Mouse (Mus musculus): ENCODE results near the gene Dtx3.
A peak's percentile ranks its signal among the peaks of the same experiment; 100 is the strongest.
"Not testable (repeated sequence)": the region's sequence is repeated elsewhere in the genome, so short reads cannot be mapped to it uniquely, and the experiment has no call there.

The Dtx3 gene

GRCm38 (mm10) chr10:127164631-127165353, 30.7 kb downstream of the Dtx3 start, which contains the start of gene B4galnt1:
Gene B4galnt1 (plus strand): TSS chr10:127165225.
- DNase-seq: peak; percentile 83 to 87

DNA sequence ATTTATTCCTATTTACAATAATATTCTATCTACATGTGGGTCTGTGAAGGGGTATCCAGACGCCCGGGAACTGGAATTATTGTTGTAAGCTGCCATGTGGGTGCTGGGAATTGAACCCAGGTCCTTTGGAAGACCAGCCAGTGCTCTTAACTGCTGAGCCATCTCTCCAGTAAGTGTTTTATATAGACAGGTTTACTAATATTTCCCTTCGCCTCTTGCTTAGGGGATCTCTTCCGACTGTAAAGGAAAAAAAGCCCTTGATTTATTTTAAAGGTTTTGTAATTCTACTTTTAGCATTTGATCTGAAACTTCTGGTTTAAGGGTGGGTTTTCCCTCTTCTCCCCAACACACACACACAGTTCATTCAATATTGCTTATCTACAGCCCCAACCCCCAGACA, 31.3 kb downstream of the Dtx3 start:
- no peak for DNase-seq

DNA sequence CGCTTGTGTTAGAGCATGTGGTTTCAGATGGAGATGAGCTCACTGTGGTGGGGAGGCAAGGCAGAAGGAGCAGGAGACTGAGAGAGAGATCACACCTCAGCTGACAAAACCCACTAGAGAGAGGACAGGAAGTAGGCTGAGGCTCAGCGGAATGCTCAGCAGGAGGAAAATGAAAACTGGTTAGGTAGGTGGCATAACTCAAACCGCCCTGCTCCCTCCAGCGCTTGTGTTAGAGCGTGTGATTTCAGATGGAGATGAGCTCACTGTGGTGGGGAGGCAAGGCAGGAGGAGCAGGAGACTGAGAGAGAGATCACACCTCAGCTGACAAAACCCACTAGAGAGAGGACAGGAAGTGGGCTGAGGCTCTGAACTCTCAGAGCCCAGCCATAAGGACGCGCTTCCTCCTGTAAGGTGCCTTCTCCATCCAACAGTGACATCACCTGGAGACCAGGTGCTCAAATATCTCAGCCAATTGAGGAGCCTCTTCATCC, 32.7 kb downstream of the Dtx3 start:
- DNase-seq: peak; percentile 60 to 75

DNA sequence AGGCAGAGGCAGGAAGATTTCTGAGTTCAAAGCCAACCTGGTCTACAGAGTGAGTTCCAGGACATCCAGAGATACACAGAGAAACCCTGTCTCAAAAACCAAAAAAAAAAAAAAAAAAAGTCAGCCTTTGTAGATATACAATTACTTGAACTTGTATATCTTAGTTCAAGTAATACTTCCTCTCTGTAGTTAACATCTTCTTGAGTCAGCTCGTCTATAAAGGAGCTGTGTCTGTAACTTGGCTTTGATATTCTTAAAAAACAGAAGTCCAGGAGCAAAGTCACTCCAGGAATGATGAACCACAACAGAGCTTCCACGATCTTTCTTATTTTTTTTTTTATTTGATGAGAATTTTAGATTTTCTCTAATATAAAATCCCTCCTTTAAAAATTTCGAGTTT, 34.8 kb downstream of the Dtx3 start:
- DNase-seq: no peak

GRCm38 (mm10) chr10:127160081-127160480, 35.4 kb downstream of the Dtx3 start:
- DNase-seq: no peak

GRCm38 (mm10) chr10:127158471-127158870, 37.1 kb downstream of the Dtx3 start:
- no peak for DNase-seq

DNA sequence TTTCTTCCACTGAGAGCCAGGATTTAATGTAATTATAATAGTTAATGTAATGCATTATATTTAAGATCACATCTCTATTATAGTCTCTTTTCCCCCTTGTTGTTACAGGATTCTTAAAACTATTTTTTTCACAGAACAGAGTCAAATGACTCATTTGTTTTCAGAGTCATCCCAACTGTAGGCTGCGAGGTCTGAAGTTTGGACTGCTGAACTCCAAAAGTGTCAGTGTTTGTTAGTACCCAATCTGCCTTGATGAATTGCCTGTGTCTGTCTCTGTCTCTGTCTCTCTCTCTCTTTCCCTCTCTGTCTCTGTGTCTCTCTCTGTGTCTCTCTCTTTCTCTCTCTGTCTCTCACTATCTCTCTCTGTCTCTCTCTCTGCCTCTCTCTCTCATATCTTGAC, 39.0 kb downstream of the Dtx3 start:
- DNase-seq: no peak

DNA sequence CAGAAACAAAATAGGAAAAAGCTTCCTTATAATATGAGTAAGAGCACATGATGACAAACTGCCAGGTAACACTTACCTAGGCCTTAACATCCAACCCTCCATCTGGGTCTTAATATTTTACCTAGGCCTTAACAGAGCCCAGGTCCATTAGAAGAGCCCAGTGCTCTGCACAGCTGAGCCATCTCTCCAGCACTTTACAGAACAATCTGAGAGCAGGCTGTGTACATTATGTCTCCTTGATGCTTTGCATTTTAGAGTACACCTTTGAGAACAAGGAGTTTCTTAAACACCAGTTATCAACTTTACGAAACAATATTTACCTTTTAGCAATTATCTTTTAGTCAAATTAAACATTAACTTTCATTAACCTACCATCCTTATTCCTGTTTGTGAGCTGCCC, 39.4 kb downstream of the Dtx3 start:
- no peak for DNase-seq

DNA sequence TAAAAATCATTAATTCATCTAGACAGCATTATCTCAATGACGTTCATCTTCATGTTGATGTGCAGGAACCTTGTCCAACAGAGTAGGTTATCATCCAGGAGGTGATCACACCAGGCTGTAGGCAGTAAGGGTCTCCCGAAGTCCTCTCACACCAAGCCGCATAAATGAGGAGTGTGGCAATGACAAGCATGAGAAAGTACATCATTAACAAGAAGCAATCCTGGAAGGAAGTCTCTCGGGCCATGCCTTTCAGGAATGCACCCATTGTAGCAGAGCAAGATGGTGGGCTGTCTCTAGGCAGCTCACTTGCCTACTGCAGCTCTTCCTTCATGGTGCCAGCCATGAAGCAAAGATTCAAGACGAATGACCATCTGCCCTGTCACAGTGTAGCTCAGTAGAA, 40.9 kb downstream of the Dtx3 start:
- DNase-seq: no peak

DNA sequence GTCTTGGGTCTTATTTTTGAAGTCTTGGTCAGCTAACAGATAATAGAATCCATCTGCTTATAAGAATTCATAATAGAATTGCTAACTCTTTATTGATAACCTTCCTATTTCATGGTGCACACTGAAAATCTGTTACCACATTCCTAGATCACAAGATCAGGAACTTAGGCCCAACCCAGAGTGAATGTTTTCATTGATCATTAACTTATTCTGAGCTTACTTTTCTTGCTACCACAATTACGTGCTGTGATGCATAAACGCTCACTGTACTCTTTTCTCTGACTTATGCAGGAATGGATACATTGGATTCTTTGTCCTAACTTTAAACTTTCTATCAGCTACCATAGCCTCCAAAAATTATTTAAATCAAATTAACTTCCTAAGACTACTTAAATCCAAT, 41.3 kb downstream of the Dtx3 start:
- DNase-seq: no peak

GRCm38 (mm10) chr10:127153323-127153722, 42.2 kb downstream of the Dtx3 start:
- no peak for DNase-seq

- DNase-seq: not testable (repeated sequence)
Measured at GRCm38 (mm10) chr10:127152556-127152955, 43.0 kb downstream of the Dtx3 start.

DNA sequence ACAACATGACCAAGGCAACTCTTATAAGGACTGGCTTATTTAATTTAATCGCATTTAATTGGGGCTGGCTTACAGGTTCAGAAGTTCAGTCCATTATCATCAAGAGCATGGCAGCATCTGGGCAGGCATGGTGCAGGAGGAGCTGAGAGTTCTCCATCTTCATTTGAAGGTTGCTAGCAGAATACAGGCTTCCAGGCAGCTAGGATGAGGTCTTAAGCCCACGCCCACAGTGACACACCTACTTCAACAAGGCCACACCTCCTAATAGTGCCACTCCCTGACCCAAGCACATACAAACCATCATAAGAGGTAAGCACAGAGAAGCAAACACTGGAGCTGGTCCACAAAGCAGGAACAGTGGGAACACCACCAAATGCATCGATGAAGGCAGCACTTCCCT, 44.3 kb downstream of the Dtx3 start:
- DNase-seq: not testable (repeated sequence)

- DNase-seq: no peak
Measured at GRCm38 (mm10) chr10:127150471-127150872, 45.1 kb downstream of the Dtx3 start.

GRCm38 (mm10) chr10:127147135-127147534, 48.4 kb downstream of the Dtx3 start:
- no peak for DNase-seq

DNA sequence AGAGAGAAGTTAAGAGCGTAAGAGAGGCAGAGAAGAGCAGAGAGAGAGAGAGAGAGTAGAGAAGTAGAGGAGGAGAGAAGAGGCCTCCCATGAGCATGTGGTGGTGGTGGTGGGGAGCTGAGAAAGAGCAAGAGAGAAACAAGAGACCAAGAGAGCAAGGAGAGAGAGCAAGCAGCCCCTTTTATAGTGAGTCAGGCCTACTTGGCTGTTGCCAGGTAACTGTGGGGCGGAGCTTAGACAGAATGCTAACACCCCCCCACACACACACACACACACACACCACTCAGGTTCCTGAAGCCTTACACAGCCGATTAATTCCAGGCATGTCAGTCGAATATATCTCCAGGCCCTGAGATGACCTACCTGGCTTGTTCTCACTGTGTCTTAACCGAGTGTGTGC, 50.2 kb downstream of the Dtx3 start:
- DNase-seq: no peak

DNA sequence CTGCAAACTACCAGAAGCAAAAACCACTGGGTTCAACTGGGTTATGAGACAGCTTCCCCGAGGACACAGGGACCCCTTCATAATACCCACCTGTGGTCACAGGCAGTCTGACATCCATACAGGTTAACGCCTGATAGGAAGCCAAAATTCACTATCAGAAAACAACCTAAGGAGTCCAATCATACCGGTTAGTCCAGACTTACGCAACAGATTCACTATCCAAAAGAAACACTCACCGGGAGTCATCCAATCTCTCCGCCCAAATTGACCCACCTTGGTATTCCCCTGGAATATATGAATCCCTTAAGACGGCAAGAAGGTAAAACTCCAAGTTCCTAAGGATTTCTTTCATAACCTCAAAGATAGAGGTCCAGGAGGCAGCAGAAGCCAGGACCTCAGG, 51.0 kb downstream of the Dtx3 start:
- DNase-seq: no peak

GRCm38 (mm10) chr10:127143228-127143627, 52.3 kb downstream of the Dtx3 start:
- DNase-seq: no peak

DNA sequence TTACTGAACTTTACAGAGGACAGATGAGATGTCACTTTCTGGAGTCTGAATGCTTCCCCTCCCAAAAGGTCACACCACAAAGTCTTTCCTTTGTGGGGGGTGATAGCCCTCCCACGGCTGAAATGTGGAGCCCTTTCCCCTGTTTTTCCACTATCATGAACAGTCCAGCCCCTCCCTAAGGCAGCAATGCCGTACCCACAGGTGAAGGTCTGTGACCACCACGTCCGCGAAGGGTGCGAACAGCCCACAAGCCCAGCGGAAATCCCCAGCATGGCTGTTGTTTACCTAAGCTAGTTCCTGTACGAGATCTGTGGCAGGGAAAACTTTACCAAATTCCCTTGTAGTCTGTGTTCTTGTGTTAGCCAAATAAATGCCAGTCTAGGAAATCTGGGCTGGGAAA, 54.0 kb downstream of the Dtx3 start:
- peak; percentile 65 to 74 for DNase-seq

DNA sequence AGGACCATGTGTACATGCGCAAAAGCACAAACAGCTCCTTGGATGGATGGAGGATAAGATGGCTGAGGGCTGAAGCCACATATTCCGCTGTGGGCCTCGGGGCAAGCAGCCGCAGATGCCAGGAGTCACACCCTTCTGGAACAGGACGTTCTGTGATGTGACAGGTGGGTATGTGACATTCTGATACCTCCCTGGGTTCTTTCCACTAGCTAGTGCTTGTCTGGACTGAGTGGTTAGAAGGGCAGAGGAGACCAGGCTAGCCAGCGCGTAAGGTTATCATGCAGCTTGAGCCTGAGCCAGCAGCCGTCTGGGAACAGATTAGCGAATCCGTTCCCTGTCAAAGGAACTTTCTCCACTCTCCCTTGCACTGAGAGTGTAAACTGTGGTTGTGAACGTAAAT, 54.6 kb downstream of the Dtx3 start:
- no peak for DNase-seq

All from thymus, postnatal 36 days (tissue).